Mouse (Mus musculus) heart, postnatal 0 days (tissue): ENCODE results near the gene Nupr1l.

Source experiments
- CTCF ChIP-seq: IDR thresholded peaks from 2 replicates; pipeline ENCODE4 v1.5.1; 2016; ENCODE audit warnings: antibody characterized with exemption, control low read depth, low read depth
- EP300 ChIP-seq: IDR thresholded peaks from 2 replicates; pipeline ENCODE4 v1.6.1; 2016; ENCODE audit warnings: antibody characterized with exemption, low read depth

DNA sequence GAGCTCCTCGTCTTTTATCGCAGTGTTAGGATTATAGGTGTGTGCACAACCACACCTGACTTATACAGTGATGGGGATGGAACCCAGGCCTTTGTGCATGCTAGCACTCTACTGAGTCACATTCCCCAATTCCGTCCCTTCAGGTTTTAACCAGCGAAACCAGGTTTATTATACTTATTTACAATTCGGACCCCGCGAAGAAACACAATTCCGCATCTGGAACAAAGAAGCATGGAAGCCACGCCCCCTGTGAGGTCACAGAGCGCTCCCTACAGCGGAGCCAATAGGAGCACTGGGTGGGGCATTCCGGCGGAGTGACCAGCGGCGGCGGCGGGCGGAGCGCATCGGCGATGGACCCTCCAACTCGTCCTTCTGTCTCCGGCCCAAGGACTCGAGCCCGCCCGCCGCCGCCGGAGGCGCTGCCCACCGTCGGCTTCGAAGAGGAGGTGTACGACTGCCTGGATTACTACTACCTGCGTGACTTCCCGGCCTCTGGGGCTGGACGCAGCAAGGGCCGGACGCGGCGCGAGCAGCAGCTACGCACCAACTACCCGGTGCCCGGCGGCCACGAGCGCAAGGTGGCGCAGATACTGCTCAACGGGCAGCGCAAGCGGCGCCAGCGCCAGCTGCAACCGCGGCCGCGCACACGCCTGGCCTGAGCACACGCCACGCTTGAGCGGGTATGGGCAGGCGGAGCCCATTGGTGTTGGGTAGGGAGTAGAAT, at the start of gene Nupr1l:
- TF ChIP-seq CTCF (peak; percentile 27), EP300 (peak; percentile 68; the same call in 1 of the 2 replicates)
